Mouse (Mus musculus): ENCODE data around the gene Fndc11.
"Not testable (repeated sequence)": the region's sequence is repeated elsewhere in the genome, so short reads cannot be mapped to it uniquely, and the experiment has no call there.

Gene Fndc11

DNA sequence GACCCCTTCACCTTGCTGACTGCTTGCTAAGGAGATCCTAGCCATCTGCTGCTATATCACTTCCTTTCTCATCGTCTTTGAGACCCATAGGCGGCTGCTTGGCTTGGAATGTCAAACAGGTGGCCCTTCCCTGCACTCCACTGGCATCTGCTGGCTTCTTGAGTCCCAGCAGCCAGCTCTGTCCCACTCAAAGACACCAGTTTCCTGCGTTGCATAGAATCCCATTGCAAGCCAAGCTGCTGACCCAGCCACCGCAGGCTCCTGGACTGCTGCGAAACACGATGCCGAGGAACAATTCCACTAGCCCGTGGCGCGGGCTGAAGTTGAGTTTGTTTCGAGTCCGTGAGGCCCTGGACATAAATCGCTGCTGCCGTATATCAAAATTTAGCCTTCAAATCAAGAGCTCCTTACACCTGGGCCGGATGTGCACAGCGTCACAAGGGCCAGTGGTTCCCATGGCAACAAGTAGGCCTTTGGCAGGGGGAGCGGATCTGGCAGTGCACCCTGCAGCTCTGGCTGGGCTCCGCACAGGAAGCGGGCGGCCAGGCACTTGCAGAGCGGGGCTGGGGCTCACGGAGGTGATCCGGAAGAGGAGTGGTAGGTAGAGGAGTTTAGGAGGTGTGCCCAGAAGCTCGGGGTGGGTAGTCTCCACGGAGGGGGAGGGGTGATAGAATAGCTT, at the start of gene Fndc11:
Gene Fndc11, plus strand, starts transcription at position 476 of the 679 bp plus-strand sequence.
- peak; percentile 77 for DNase-seq (ENCODE audit: low read depth, low spot score)

DNA sequence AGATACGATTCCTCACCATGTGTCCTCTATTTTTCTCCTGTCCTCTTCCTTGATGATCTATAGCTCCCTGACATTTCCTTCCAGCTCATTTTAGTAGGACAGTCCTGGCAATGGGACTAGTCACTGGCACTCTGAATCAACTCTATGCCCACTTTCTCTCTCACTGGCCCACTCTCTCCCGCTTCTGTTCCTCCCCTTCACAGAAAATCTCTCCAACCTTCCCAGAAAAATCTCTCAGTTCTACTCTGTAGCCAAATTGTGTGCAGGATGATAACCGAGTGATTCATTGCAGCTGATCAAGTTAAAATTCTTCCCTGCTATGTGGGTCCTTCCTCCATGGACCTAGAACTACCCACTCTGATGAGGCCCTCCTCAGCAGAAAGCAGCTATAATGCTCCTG, 45.2 kb upstream of the Fndc11 start:
- no peak for DNase-seq (ENCODE audit: low read depth, low spot score)

DNA sequence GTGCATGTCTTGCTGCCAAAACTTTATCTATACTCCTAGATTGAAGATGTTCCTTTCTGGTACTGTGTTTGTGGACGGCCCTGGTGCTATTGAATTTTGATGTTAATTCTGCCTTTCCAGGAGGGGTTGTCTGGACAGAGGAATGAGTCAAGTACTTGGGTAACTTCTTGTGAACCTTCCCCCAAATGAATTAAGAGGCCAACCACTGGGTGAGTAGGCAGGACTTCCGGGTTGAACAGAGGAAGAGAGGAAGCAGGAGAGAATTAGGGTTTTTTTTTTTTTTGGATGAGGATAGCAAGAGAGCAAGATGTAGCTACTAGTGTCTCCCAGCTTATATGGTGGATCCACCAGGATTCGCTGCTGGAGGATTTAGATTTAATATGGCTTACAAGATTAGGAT, 41.8 kb upstream of the Fndc11 start:
- DNase-seq (ENCODE audit: low read depth, low spot score), result no peak

DNA sequence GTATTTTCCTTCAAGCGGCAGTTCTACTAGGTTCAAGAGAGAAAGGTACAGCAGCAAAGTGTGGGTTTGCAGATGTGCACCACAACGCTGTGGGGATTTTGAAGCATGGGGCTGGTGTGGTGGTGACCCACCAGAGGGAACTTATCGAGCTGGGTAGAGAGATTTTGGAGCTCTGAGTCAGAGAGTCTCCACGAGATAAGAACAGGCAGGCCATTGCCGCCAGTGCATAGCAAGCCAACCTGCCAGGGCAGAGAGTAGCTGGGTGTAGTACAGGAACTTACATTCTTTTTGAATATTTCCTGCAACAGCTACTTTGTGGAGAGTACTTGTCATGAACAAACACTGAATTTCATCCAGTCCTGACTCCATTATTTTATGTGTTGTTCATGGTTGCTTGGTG, 41.3 kb upstream of the Fndc11 start:
- DNase-seq (ENCODE audit: low read depth, low spot score), result no peak

DNA sequence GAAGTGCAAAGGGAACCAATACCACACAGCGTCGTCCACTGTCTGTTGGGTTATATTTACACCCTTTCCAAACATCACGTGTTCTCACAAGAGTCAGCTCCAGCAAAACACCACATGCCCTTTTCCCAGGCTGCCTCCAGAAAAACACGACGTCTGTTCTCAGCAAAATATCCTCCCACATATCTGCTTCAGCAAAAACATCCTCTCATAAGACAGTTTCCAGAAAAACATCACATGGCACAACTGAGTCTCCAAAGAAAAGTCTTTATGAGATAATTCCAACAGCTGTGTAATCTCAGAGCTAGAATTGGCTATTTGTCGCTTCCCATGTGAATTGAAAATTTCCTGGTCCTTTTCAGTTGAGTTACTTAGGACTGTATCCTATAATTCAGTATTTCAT, 38.9 kb upstream of the Fndc11 start:
- DNase-seq (ENCODE audit: low read depth, low spot score), result no peak

DNA sequence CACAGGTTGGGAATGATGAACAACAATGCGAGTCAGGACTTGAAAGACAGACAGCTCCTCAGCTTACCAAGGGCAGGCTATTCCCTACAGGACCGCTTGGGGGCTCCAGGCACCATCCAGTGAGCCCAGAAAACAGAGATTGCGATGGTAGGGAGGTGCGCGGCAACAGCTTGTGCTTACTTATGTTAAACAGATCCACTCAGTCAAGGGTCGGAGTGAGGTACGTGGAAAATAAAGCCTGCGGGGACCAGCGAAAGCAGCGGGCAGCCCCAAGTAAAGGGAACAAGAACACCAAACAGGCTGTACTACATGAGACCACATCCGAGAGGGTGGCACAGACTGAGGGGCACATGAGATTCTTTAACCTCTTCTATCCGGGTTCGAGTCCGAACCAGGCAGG, 33.2 kb upstream of the Fndc11 start:
- peak; percentile 80 for DNase-seq (ENCODE audit: low read depth, low spot score)

DNA sequence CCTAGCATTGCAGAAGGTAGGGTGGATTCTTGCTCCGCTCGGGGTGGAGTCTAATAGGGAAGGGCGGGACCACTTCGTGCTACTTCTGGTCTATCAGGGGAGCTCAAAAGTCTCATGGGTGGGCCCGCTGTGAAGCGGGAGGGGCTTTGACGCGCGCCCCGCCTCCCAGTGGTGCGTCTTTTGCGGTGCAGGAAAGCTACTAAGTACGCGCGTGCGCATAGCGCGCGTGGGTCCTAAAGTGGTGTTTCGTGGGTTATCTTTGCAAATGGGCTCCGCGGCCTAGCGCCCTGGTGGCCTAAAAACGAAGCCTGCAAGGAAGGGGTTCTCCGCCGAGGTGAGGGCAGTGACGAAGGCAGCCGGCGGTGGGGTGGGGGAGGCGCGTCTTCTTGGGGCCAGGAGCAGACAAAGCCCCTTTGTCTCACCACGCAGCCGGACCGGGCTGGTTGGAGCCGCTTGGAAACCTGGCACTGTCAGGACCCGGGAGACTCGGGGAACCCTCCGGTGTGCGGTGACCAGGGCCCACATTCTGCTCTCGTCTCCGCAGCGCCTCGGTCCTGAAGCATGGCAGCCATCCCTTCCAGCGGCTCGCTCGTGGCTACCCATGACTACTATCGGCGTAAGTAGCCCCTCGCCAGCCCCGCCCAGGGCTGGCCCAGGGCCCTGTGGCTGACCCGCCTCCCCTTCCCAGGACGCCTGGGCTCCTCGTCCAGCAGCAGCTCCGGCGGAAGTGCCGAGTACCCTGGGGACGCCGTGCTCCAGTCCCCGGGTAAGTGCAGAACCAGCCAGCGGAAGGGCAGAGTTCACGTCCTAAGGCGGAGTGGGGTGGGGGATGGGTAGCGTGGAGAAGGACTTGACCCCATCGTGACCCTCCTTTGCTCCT, 32.5 kb upstream of the Fndc11 start, which contains the start of gene Ppdpf:
Gene Ppdpf, plus strand, starts transcription at position 127 of the 880 bp plus-strand sequence.
- DNase-seq (ENCODE audit: low read depth, low spot score), result peak; percentile 88

DNA sequence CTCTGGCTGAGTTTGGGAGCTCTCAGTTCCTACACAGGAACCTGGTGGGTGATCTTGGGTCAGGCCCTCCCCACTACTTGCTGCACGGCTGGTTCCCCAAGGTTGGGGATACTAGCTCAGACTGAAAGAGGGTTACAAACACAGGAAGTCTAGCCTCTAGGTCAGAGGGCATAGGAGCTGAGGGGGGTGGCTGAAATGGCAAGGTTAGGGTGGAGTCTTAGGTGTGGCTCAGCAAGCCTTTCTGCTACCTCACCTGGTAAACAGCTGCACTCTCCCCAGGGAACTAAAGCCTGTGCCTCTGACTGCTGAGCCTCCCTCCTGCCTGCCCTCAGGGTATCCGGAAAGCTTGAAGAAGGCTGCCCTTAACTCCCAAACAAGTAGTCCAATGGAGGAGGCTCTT, 31.1 kb upstream of the Fndc11 start:
- peak; percentile 10 for DNase-seq (ENCODE audit: low read depth, low spot score)

DNA sequence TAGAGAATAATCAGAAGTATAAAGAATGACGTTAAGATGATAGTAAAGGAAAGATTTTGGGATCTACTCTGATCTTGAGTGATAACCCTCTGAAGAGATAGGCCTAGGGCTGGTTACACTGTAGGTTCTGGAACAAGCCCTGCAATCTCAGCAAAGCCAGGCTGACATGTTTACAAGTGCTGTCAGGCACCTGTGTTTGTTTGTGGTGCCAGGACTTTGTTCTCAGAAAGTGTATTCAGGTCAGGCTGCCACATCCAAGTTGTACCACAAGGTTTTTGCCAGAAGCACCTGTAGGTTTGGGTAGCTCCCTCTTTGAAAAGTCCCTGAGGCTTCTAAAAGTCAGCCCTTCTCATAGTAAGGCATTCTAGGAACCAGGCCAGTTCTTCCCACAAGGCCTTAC, 30.5 kb upstream of the Fndc11 start:
- DNase-seq (ENCODE audit: low read depth, low spot score), result no peak

DNA sequence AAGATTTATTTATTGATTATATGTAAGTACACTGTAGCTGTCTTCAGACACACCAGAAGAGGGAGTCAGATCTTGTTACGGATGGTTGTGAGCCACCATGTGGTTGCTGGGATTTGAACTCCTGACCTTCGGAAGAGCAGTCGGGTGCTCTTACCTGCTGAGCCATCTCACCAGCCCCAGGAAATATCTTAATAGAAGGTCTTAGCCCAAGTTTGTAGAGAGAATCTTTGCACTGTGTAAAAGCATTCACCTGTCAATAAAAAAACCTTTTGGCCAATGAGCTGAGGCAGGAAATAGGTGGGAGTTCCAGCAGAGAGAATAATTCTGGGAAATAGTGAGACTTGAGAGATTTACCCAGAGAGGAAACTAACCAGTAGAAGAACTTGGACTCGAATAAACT, 28.4 kb upstream of the Fndc11 start:
- DNase-seq (ENCODE audit: low read depth, low spot score), result not testable (repeated sequence)

DNA sequence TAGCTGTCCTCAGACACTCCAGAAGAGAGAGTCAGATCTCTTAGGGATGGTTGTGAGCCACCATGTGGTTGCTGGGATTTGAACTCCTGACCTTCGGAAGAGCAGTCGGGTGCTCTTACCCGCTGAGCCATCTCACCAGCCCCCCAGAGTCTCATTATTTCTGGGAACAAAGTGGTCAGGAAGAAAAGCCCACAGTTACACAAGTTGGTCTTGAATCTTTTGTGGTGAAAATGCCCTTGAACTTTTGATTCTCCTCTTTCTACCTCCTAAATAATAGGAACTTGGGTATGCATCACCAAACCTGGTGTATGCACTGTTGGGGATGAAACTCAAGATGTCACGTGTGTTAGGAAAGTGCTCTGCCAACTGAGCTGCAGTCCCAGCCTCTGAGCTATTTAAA, 27.9 kb upstream of the Fndc11 start:
- DNase-seq (ENCODE audit: low read depth, low spot score), result no peak

DNA sequence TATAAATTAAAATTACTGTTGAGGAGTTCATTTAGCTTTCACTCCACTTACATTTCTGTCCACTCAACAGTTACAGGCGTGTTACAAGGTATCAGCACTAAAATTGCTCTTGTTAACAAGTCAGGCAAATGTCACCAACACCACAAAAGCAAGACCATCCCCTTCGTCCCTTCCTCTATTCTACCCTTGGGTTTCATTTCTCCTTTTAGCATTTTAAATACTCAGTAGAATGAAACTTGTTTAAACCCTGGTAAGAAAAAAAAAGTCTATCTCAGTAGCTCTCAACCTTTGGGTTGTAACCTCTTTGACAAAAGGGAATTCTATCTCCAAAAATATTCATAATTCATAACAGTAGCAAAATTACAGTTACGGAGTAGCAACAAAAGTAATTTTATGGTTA, 26.8 kb upstream of the Fndc11 start:
- DNase-seq (ENCODE audit: low read depth, low spot score), result no peak

DNA sequence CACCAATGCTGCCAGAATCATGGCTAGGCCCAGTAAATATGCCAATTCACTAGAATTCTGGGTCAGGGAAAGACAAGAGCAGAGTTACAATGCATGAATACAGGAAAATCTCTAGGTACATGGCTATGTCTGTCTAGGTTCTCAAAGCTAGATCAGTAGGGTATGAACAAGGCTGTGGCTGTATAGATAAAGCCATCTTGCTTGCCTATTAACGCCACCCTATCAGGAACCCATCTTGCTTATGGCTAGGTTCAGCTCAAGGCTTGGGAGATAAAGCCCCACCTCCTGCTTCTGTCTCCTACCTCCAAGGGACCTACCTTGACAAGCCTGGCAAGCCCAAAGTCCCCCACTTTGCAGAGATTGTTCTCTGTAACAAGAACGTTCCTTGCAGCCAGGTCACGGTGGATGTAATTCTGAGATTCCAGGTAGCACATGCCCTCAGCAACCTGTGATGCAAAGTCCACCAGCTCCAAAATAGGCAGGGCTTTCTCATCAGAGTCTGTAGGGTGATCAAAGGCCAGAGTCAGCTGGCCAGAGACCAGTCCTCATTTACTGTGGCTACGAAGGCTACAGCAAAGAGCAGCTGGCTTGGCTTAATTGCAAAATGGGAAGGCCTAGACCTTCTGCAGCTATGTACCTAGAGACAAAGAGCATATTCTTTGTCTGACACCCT, 23.0 kb upstream of the Fndc11 start:
- DNase-seq (ENCODE audit: low read depth, low spot score), result no peak

DNA sequence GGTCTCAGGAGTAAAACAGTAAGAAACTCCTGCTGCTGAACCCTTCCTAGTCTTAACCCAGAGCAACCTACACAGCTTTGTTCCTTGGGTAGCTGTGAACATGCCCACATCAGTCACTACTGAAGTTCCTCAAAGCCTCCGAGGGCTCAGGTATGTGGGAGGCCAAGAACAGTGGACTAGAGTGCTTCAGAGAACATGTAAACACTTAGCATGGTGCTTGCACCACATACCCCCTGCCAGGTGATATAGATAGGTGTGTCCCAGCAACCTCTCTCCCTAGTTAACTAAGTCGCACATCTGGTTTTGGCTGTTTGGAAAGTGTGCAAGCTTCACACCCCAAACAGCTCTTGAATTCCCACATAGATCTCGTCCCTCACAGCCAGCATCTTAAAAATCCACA, 18.2 kb upstream of the Fndc11 start:
- DNase-seq (ENCODE audit: low read depth, low spot score), result no peak

DNA sequence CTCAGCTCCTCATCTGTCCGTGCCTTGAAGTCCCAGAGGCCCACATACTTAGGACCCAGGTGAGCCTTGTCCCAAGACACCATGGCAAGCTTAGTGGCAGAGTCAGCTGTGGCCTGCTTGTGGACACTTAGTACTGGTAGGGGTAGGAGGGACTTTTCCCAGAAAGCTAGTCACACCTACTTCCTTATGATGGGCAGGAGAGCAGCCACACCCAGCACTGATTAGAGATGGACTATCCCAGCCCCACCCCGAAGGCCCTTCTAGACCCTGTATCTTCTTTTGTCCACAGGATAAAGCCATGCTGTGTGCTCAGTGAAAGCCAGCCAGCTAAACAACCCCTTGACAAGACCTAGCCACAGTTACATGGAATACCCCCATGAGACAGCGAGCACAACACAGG, 17.4 kb upstream of the Fndc11 start, which contains the start of gene Ptk6:
Gene Ptk6, minus strand, starts transcription at position 368 of the 400 bp plus-strand sequence.
- no peak for DNase-seq (ENCODE audit: low read depth, low spot score)

DNA sequence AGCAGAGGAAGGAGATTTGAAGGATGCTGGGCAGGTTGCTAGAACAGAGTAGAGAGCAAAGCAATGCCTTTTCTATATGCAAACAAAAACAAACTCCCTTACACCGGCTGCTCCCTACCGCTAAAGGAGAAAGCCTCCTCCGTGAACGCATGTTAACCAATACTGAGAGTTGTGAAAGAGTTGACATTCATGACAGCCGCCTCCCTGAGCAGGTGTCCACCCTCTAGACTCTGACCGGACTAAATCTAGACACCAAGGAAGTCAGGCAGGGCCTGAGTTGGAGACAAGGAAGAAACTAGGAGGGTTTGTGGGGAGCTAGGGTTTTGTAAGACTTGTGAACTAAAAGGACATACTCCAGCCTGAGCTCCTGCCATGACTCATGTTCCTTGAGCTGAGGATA, 16.9 kb upstream of the Fndc11 start:
- DNase-seq (ENCODE audit: low read depth, low spot score), result no peak

DNA sequence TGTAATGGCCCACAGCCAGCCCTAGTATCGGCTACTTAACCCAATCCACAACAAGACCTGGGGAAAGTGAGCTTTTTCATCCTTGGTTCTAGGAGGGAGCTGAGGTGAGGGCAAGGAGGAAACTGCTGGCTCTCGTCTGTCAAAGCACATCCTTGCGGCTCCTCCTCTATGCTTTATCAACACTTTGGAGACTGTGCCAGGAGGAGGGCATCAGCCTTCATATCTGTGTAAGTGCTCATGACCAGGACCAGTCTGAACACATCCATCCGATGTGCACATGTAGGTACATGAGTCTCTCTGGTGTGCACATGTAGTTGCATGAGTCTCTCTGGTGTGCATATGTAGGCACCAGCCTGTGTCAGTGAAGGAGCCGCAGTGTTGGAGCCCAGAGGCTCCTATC, 14.1 kb upstream of the Fndc11 start:
- no peak for DNase-seq (ENCODE audit: low read depth, low spot score)

DNA sequence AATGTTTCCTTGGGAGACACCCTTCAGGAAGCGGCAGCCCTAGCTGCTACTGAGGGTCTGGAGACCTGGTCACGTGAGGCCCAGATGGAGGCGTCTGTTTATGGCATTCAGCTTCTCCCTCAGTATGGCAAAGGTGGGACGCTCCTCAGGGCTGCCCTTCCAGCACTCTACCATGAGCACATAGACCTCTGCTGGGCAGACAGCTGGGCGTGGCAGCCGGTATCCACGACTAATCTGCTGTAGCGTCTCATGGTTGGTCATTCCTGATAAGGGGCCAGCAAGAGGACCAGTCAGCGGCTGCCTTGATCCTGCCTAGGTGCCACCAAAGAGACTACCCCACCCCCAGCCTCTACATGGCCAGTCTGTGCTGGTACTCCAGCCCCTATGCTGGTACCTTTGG, 13.7 kb upstream of the Fndc11 start:
- no peak for DNase-seq (ENCODE audit: low read depth, low spot score)

DNA sequence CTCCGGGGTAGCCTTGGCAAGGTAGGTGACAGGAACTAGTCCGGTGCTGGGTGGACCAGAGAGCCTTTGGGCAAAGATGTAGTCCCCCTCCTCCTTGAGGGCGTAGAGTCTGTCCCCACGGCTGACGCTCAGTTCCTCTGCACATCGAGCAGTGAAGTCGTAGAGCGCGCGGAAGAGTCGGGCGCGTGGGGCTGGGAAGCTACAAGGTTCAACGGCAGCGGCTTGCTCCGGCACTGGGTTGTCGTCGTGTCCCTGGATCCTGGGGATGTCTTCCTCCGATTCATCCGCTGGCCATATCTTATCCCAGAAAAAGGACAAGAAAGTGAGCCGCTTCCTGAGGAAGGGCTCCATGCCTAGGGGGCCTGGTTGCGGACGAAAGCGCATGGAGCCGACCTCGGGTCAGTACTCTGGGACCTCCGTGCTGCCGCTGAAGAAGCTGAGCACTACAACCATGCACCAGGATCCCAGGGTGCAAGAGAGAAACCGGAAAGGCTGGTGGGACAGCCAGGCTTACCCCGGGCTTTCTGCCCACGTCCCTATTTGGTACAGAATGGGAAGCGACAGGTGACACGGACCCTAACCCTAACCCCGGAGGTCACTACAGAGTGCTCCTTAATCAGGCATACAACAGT, 7.3 kb upstream of the Fndc11 start:
- DNase-seq (ENCODE audit: low read depth, low spot score), result no peak

DNA sequence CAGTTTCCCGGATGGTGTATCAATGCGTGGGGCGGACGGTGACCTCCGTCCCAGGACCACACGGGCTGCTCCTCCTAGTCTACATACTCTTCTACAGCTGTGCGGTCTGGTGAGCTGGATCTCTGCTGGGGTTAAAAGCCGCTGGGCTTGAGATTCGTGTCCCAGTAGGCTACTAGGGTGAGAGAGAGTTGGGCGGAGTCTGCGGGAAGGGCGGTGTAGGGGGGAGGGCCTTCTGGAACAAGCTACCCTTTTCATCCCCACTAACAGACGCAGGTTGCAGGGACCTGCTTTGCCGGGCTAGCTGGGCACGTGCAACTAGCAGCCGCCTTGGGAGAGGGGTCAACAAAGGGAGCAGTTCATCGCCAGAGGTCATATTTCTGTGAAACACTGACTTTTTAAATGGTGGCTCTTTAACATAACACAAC, 6.8 kb upstream of the Fndc11 start, which contains the start of gene Srms:
Gene Srms, minus strand, starts transcription at position 165 of the 425 bp plus-strand sequence.
- no peak for DNase-seq (ENCODE audit: low read depth, low spot score)

DNA sequence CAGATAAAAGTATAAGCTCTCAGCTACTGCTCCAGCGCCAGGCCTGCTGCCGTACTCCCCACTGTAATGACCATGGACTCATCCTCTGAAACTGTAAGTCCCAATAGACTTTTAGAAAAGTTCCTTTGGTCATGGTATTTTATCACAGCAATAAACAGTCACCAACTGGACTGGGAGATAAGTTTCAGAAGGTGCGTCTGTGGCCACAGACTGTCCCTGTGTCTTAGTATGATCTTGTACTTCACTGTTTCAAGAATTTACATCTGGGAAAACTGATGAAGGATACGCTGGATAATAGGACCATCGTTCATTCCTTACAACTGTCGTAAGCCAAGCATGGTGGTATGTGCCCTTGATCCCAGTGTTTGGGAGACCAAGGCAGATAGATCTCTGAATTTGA, 3.8 kb upstream of the Fndc11 start:
- DNase-seq (ENCODE audit: low read depth, low spot score), result no peak

Data from skeletal muscle tissue, adult 2 months (tissue).